Mouse (Mus musculus) small intestine, adult 2 months (tissue): Measurements from ENCODE around the gene Gnaq. TPM values are rescaled to one million over a fixed set of nuclear protein-coding genes. Genes with fewer than 3 reads are reported as not detected.

Experiments
- H3K27ac ChIP-seq: fragments of 200-500 bp; 2 replicates; pipeline ENCODE4 v1.5.1; 2012; ENCODE audit warnings: low read depth, low read length, control low read depth, inconsistent platforms; ENCODE audit not compliant: insufficient read depth
- H3K27me3 ChIP-seq: fragments of 200-500 bp; 2 replicates; pipeline ENCODE4 v1.6.1; 2012; ENCODE audit warnings: mild to moderate bottlenecking, moderate library complexity, low read length, inconsistent platforms; ENCODE audit not compliant: control insufficient read depth, insufficient read depth
- H3K36me3 ChIP-seq: fragments of 200-500 bp; 2 replicates; pipeline ENCODE4 v1.6.1; 2012; ENCODE audit warnings: mild to moderate bottlenecking, low read length, control low read depth, inconsistent platforms; ENCODE audit not compliant: control insufficient read depth, insufficient read depth
- H3K4me1 ChIP-seq: fragments of 200-500 bp; 2 replicates; pipeline ENCODE4 v1.6.1; 2012; ENCODE audit warnings: low read length, inconsistent platforms, mixed read lengths; ENCODE audit not compliant: control insufficient read depth, insufficient read depth, insufficient read length
- H3K4me3 ChIP-seq: fragments of 200-500 bp; 2 replicates; pipeline ENCODE4 v1.5.1; 2012; ENCODE audit warnings: low read depth, mild to moderate bottlenecking, control low read depth, inconsistent platforms, low read length, moderate library complexity
- CTCF ChIP-seq: fragments of 200-500 bp; IDR thresholded peaks from 2 replicates; pipeline ENCODE4 v1.5.1; 2012; ENCODE audit warnings: low read depth, mild to moderate bottlenecking, control low read depth, inconsistent platforms, low read length, moderate library complexity, mixed read lengths; ENCODE audit not compliant: insufficient replicate concordance, insufficient read length; ENCODE audit errors: extremely low read depth
- POLR2A ChIP-seq: fragments of 200-500 bp; IDR thresholded peaks from 2 replicates; pipeline ENCODE4 v1.6.1; 2012; ENCODE audit warnings: low read depth, mild to moderate bottlenecking, control low read depth, inconsistent platforms, low read length, moderate library complexity
- WGBS: fragments of 180-500 bp; shearing (Covaris S2); methylation state at CpG from one replicate; pipeline ENCODE4 v1.1.7; 2018; 5-methylcytosine and 5-hydroxymethylcytosine counted together
- polyA plus RNA-seq: library from polyadenylated mRNA; depleted of rRNA; stranded (reverse); fragments of >200 nt; gene quantifications from 2 replicates; pipeline ENCODE4 v1.2.3, GENCODE M21; 2012

Gene Gnaq
- polyA plus RNA-seq, 1 experiment: 16.1 TPM

- no peak for TF ChIP-seq POLR2A
- no peak for TF ChIP-seq CTCF
- no peak overlapping the region for H3K4me3 ChIP-seq
- peaks cover 5% of the 10 kb centered on the region for H3K4me1 ChIP-seq
- H3K27ac ChIP-seq: no peak overlapping the region
- 69% methylated on average over 4 of the region's 4 CpGs for WGBS
- H3K36me3 ChIP-seq: no peaks in the 10 kb centered on the region
- H3K27me3 ChIP-seq: no peaks in the 10 kb centered on the region
Observed at GRCm38 (mm10) chr19:16167185-16167584, 34.6 kb downstream of the Gnaq start.

- Histone ChIP-seq H3K4me3 (no peak overlapping the region), H3K4me1 (peaks cover 5% of the 10 kb centered on the region), H3K27ac (peak overlapping the region; percentile 49), H3K36me3 (no peaks in the 10 kb centered on the region), H3K27me3 (no peaks in the 10 kb centered on the region)
- WGBS: 51% methylated on average over 4 of the region's 4 CpGs
- TF ChIP-seq CTCF (no peak), POLR2A (no peak)
Observed at GRCm38 (mm10) chr19:16168192-16168591, 35.6 kb downstream of the Gnaq start.

GRCm38 (mm10) chr19:16168653-16169198, 36.1 kb downstream of the Gnaq start:
- 23% methylated on average over 4 of the region's 4 CpGs for WGBS
- TF ChIP-seq CTCF (no peak), POLR2A (no peak)
- peak overlapping the region; percentile 49; the same call in 1 of the 2 replicates for H3K27ac ChIP-seq

GRCm38 (mm10) chr19:16170724-16171123, 38.1 kb downstream of the Gnaq start:
- Histone ChIP-seq H3K4me1 (peaks cover 5% of the 10 kb centered on the region; the same call in 1 of the 2 replicates), H3K4me3 (no peak overlapping the region), H3K27me3 (no peaks in the 10 kb centered on the region), H3K27ac (no peak overlapping the region), H3K36me3 (no peaks in the 10 kb centered on the region)
- TF ChIP-seq POLR2A (no peak), CTCF (no peak)
- 62% methylated on average over 3 of the region's 3 CpGs for WGBS

More at GRCm38 (mm10) chr19:16168653-16169198, 36.1 kb downstream of the Gnaq start:
- no peak overlapping the region for H3K4me3 ChIP-seq
- H3K36me3 ChIP-seq: no peaks in the 10 kb centered on the region
- no peaks in the 10 kb centered on the region for H3K27me3 ChIP-seq
- peaks cover 5% of the 10 kb centered on the region for H3K4me1 ChIP-seq

DNA sequence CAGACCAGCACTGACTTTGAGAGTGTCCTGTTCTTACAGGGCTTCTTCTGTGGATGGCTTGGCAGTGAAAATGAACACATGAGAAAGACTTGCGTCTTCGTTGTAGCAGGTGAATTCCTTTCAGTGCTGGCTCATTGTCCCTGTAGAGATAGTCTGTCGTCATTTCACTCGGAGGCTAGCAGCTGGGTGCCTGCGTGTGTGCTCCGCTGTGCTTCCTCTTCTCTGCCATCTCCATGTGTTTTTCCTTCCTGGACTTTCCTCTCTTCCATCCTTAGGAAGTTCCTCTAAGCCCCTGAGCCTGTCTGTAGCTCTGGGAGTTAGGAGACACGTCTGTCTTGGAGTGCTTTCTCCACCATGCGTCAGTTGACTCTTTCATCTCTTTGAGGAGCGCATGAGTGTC, 41.1 kb downstream of the Gnaq start:
- 78% methylated on average over 9 of the region's 9 CpGs for WGBS
- H3K4me3 ChIP-seq: no peak overlapping the region
- H3K27me3 ChIP-seq: no peaks in the 10 kb centered on the region
- peaks cover 3% of the 10 kb centered on the region; the same call in 1 of the 2 replicates for H3K4me1 ChIP-seq
- no peaks in the 10 kb centered on the region for H3K36me3 ChIP-seq
- TF ChIP-seq POLR2A (no peak), CTCF (no peak)
- no peak overlapping the region for H3K27ac ChIP-seq

GRCm38 (mm10) chr19:16176426-16176825, 43.8 kb downstream of the Gnaq start:
- Histone ChIP-seq H3K27me3 (no peaks in the 10 kb centered on the region), H3K36me3 (no peaks in the 10 kb centered on the region), H3K4me1 (peaks cover 3% of the 10 kb centered on the region; the same call in 1 of the 2 replicates), H3K27ac (no peak overlapping the region), H3K4me3 (no peak overlapping the region)
- TF ChIP-seq CTCF: no peak
- no peak for TF ChIP-seq POLR2A
- 68% methylated on average over 5 of the region's 5 CpGs for whole genome bisulfite sequencing

DNA sequence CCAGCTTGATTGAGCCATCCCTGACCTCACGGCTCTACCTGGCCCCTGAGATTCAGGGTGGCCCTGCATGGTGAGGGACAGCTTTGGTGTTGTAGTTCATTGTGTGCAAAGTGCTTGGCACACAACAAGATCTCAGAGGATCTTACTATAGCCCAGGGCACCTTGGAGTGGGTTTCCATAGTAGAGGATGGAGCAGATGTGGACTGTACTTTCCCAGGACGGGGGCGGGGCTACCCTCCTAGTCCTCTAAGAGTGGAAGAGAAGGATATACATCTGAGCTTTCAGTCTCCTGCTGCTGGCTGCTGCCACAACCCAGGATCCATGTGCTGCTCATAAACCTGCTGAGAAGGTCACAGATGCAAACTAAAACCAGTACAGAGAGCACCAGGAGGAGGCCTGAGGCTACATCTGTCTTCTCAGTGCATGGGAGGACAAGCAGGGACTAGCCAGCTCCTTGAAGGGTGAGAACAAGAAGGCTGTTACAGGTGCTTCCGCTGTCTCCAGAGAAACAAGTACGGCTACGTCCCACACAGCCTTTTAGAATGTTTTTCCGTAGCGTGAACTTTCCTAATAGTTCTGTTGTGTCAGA, 44.6 kb downstream of the Gnaq start:
- no peak overlapping the region for H3K4me3 ChIP-seq
- no peak overlapping the region for H3K27ac ChIP-seq
- H3K27me3 ChIP-seq: no peaks in the 10 kb centered on the region
- WGBS: 93% methylated on average over 8 of the region's 8 CpGs
- no peaks in the 10 kb centered on the region for H3K36me3 ChIP-seq
- H3K4me1 ChIP-seq: peaks cover 5% of the 10 kb centered on the region; the same call in 1 of the 2 replicates
- TF ChIP-seq CTCF: no peak
- no peak for TF ChIP-seq POLR2A
